10 mouse cellular contexts compared by ENCODE assay signal in genomic region chr13:54242380-54242779, GRCm38 (mm10). TPM values are rescaled to one million over a fixed set of nuclear protein-coding genes. Genes with fewer than 3 reads are reported as not detected.
DNase-seq lines count a peak whose midpoint lies in the region; TF ChIP-seq lines count a peak whose summit lies in the region.
"Had no signal": no experiment of that assay in that cellular context is flagged by ENCODE, and none has a peak within 500 bp of the region (broad histone marks: within the 10 kb centered on the region; RNA-seq: fewer than 3 reads in every experiment).

No protein-coding gene starts in this region.

- TF ChIP-seq CTCF in heart, adult 2 months (IDR thresholded peaks at IDR 0.05), result peak; percentile 74
- TF ChIP-seq CTCF in MEL (IDR thresholded peaks at IDR 0.05 in 2 of 3, conservative IDR thresholded peaks at IDR 0.05 in 1 of 3; ENCODE audit: control insufficient read depth in 1 of 3, insufficient read depth in 1 of 3, low read depth in 2 of 3, low read length in 3 of 3, poor library complexity in 1 of 3, severe bottlenecking in 1 of 3), result peak; percentile 64 to 78 (median 77)

- no peak for TF ChIP-seq EP300 in heart, adult 2 months (IDR thresholded peaks at IDR 0.05; ENCODE audit: insufficient read depth, low read depth, low read length)
- no peak for TF ChIP-seq EP300 in MEL (IDR thresholded peaks at IDR 0.05; ENCODE audit: low read depth in 1 of 2, low read length in 2 of 2)

- no peak overlapping the region for H3K9ac ChIP-seq in heart, adult 2 months (ENCODE audit: low read depth, low read length)
- no peak overlapping the region for H3K9ac ChIP-seq in MEL (ENCODE audit: control insufficient read depth, low read depth, low read length, poor library complexity, severe bottlenecking)
- H3K9ac ChIP-seq: hindbrain, embryonic 15.5 days had no signal

- no peak overlapping the region for H3K4me3 ChIP-seq in heart, adult 2 months
- no peak overlapping the region for H3K4me3 ChIP-seq in MEL (ENCODE audit: control insufficient read depth in 1 of 2, insufficient read depth in 1 of 2, low read depth in 2 of 2, low read length in 2 of 2)
- H3K4me3 ChIP-seq: hindbrain, embryonic 15.5 days; megakaryocyte, embryonic 14.5 days had no signal

- no peaks in the 10 kb centered on the region for H3K9me3 ChIP-seq in MEL (replicated peaks; ENCODE audit: insufficient read depth, low read length)
- H3K9me3 ChIP-seq: hindbrain, embryonic 15.5 days had no signal

- H3K27me3 ChIP-seq in heart, adult 2 months (ENCODE audit: control insufficient read depth, insufficient read depth, low read length), result no peaks in the 10 kb centered on the region; the same call in 1 of the 2 replicates
- peaks cover 0 to 2% of the 10 kb centered on the region in 2 experiments; a peak in 2 of 4 replicates for H3K27me3 ChIP-seq in MEL (ENCODE audit: control insufficient read depth in 1 of 2, insufficient read depth in 2 of 2, low read length in 2 of 2)
- H3K27me3 ChIP-seq: hindbrain, embryonic 15.5 days had no signal

- DNase-seq in heart, adult 2 months, result peak in 1 of 2 experiments; percentile 45
- no peak for DNase-seq in heart, adult 11 months
- DNase-seq in 3T3-L1 (ENCODE audit: low read depth, low spot score) (peak; percentile 35), MEL (ENCODE audit: low read depth, low spot score) (peak; percentile 58)
- peak; percentile 38 to 55 for DNase-seq in lung, adult 18-20 months
- DNase-seq in thymus, postnatal 4 days, result peak; percentile 70
- DNase-seq in layer of hippocampus, postnatal 36 days, result no peak
- no peak for DNase-seq in ovary, adult 18-20 months (ENCODE audit: low spot score)

- no peaks in the 10 kb centered on the region for H3K79me2 ChIP-seq in heart, adult 2 months (replicated peaks; ENCODE audit: control insufficient read depth, insufficient read depth, low read length)
- H3K79me2 ChIP-seq in MEL (ENCODE audit: control insufficient read depth, insufficient read depth, low read length, poor library complexity), result no peaks in the 10 kb centered on the region

- H3K4me1 ChIP-seq in heart, adult 2 months (ENCODE audit: control insufficient read depth, insufficient read depth, low read length), result no peaks in the 10 kb centered on the region; the same call in 1 of the 2 replicates
- no peaks in the 10 kb centered on the region for H3K4me1 ChIP-seq in MEL (ENCODE audit: control insufficient read depth in 1 of 2, insufficient read depth in 2 of 2, low read length in 2 of 2)

- TF ChIP-seq POLR2A in heart, adult 2 months (IDR thresholded peaks at IDR 0.05; ENCODE audit: insufficient read depth, low read depth, low read length), result no peak
- TF ChIP-seq POLR2A in MEL (IDR thresholded peaks at IDR 0.05; ENCODE audit: control insufficient read depth in 1 of 2, insufficient read depth in 1 of 2, low read depth in 1 of 2, low read length in 2 of 2, poor library complexity in 1 of 2), result no peak

- H3K36me3 ChIP-seq in heart, adult 2 months (ENCODE audit: control insufficient read depth, insufficient read depth, low read length), result no peaks in the 10 kb centered on the region
- H3K36me3 ChIP-seq in MEL (ENCODE audit: control insufficient read depth in 1 of 2, insufficient read depth in 2 of 2, low read length in 2 of 2), result no peaks in the 10 kb centered on the region
- H3K36me3 ChIP-seq: hindbrain, embryonic 15.5 days had no signal

- peak; percentile 78 for TF ChIP-seq RAD21 in MEL (IDR thresholded peaks at IDR 0.05; ENCODE audit: low read depth, low read length)

- 51% methylated on average over 5 of the region's 5 CpGs for WGBS in heart, adult 2 months

- no peak overlapping the region for H3K27ac ChIP-seq in heart, adult 2 months
- H3K27ac ChIP-seq in MEL (ENCODE audit: control insufficient read depth, low read depth, low read length), result no peak overlapping the region
- H3K27ac ChIP-seq: hindbrain, embryonic 15.5 days had no signal

- intact Hi-C loops in heart, adult 2 months (cut with DNase I), result loop anchor here (1.0 kb wide), 1 partner anchor 128 kb away; no protein-coding TSS in a partner anchor

TF ChIP-seq in MEL, 35 proteins besides CTCF, POLR2A, EP300 and RAD21:
- TF ChIP-seq POLR2AphosphoS5 (IDR thresholded peaks at IDR 0.05; ENCODE audit: borderline replicate concordance, low read depth, low read length) (no peak), MYB (IDR thresholded peaks at IDR 0.05; ENCODE audit: low read depth, low read length) (no peak), JUND (IDR thresholded peaks at IDR 0.05; ENCODE audit: low read depth, low read length) (no peak), ELF1 (IDR thresholded peaks at IDR 0.05; ENCODE audit: low read depth, low read length) (no peak), E2F4 (IDR thresholded peaks at IDR 0.05; ENCODE audit: borderline replicate concordance, low read depth, low read length) (no peak), CHD2 (IDR thresholded peaks at IDR 0.05; ENCODE audit: low read length) (no peak), POLR2AphosphoS2 (IDR thresholded peaks at IDR 0.05; ENCODE audit: low read length) (no peak), ZNF384 (IDR thresholded peaks at IDR 0.05; ENCODE audit: low read depth, low read length) (no peak), GABPA (IDR thresholded peaks at IDR 0.05; ENCODE audit: low read depth, low read length) (no peak), SIN3A (IDR thresholded peaks at IDR 0.05; ENCODE audit: low read length) (no peak), SMC3 (IDR thresholded peaks at IDR 0.05; ENCODE audit: low read depth, low read length) (peak; percentile 95), ZC3H11A (IDR thresholded peaks at IDR 0.05; ENCODE audit: low read depth, low read length) (peak; percentile 73), MAZ (IDR thresholded peaks at IDR 0.05; ENCODE audit: low read depth, low read length) (no peak), MAFK (IDR thresholded peaks at IDR 0.05; ENCODE audit: borderline replicate concordance, low read depth, low read length) (no peak), TCF12 (IDR thresholded peaks at IDR 0.05; ENCODE audit: low read depth, low read length) (no peak)

RNA-seq across cellular contexts. Expression of gene Hrh2, which starts 50.5 kb away (rescaled TPM):
- under 1 TPM; 0.23 to 0.34 TPM for total RNA-seq in heart, adult 2 months (2021)
- 0.68 and 1.3 TPM in 2 replicates for polyA plus RNA-seq in heart, adult 2 months (2012; rRNA removed)
- not detected in 2 replicates for total RNA-seq in MEL (2012; rRNA removed)
- polyA plus RNA-seq in MEL (2012; ENCODE audit: insufficient read depth in 1 of 2, insufficient read length in 2 of 2, low read depth in 1 of 2, low replicate concordance in 2 of 2, missing spikeins in 1 of 2), result under 1 TPM in 1 of 2 experiments, not detected in 1; 0.07 TPM
- 1 to 10 TPM; 6.6 to 7.0 TPM for total RNA-seq in layer of hippocampus, postnatal 36 days (2021)

Comparison
In these comparisons a context has a peak if more than half of its experiments do, and no peak if none do; other contexts are left out.
1. DNase-seq: peak in 3T3-L1 (single experiment), MEL (single experiment), lung, adult 18-20 months (2 of 2) and thymus, postnatal 4 days (single experiment); none in heart, adult 11 months (single experiment), layer of hippocampus, postnatal 36 days (0 of 2) and ovary, adult 18-20 months (single experiment).